Mouse (Mus musculus) left cerebral cortex, postnatal 10 days (tissue): ENCODE results near the gene Man1a. TPM values are rescaled to one million over a fixed set of nuclear protein-coding genes. Genes with fewer than 3 reads are reported as not detected.

Experiments used
- DNase-seq, 2 experiments: peaks; one replicate each; pipeline ENCODE4 v3.0.0; 2021 to 2022; ENCODE audit warnings: low spot score in 2 of 2, mixed read lengths in 1 of 2; ENCODE audit errors: extremely low spot score in 1 of 2
- intact Hi-C: fragments of 180-260 bp; cut with DNase I; formaldehyde crosslinking; loops from one replicate; pipeline ENCODE4 v1.15.1; 2025
- total RNA-seq, 2 experiments: library from RNA; stranded (reverse); gene quantifications; 2 replicates each; pipeline ENCODE4 v1.2.3; 2021

Man1a gene
- total RNA-seq, 2 experiments from 2014 or later = 21.7 to 23.8 TPM

DNA sequence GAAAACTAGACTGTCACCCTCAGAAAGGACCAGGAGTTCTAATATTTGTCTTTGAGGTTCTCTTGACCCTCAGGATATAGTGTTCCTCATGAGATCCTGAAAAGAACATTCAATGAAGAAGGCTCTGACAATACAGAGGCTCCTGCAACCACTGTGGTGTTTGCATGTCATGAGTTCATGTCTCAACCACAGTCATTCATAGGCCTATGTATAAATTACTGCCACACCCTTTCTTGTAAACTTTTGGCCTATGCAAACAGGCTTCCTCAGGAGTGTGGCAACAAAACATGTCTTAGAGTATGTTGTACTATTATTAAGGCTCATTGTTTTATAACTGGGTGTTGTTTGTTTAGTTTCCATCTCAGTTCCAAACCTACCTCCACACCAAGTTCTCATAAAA is 9.7 kb downstream of the Man1a start:
- DNase-seq = no peak
- intact Hi-C loops = no loop called here

DNA sequence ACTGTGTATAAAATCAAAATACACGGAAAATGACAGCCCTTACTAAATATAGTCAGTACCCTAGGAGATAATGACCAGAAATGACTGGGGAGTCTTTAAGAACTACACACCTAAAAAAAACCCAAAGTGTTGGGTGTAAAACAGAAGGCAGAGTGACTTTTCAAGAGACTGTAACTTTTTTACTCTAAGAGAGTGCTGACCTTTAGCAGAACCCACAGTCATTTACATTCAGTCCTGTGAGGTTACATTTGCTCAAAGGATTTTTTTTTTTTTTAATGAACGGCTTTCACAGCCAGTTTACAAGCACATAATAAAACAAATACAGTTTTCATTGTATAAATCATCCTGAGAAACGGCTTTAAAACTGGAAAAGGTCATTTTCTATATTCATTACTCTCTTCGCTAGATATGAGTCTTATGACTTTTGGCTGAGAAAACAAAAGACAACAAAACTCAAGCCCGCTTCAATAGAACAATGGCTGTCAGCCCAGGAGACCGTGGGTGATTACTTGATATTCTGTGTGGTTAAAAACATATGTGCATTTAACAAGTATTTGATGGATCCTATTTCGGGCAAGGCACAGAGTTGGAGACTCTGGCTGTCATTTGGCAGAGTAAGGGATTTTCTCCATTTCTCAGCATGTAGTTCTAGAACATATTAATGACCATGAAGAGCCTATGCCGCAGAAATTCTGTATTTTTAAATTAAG is 12.7 kb downstream of the Man1a start:
- no peak for DNase-seq
- intact Hi-C loops = no loop called here

DNA sequence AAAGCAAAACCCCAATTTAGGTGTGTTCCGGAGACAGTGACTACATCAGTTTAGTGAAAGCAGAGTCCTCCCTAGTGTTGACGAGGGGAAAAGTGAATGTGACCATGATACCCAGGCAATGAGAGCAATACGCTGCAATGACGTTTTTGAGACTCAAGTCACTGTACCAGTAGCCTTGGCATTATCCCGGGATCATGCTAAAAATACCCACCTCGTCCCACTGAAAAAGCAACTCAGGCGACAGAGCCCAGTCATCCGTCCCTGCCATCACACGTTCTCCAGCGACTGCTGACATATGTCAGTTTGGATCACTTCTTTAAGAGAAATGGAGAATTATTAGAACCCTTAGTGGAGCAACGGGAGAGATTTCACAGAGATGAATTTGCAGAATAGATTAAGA is 13.6 kb downstream of the Man1a start:
- no peak for DNase-seq
- intact Hi-C loops = no loop called here

- no peak for DNase-seq
- intact Hi-C loops = no loop called here
Observed at GRCm38 (mm10) chr10:54061159-54061558, 15.2 kb downstream of the Man1a start.

- no peak for DNase-seq
- intact Hi-C loops = no loop called here
Observed at GRCm38 (mm10) chr10:54060587-54060986, 15.8 kb downstream of the Man1a start.

DNA sequence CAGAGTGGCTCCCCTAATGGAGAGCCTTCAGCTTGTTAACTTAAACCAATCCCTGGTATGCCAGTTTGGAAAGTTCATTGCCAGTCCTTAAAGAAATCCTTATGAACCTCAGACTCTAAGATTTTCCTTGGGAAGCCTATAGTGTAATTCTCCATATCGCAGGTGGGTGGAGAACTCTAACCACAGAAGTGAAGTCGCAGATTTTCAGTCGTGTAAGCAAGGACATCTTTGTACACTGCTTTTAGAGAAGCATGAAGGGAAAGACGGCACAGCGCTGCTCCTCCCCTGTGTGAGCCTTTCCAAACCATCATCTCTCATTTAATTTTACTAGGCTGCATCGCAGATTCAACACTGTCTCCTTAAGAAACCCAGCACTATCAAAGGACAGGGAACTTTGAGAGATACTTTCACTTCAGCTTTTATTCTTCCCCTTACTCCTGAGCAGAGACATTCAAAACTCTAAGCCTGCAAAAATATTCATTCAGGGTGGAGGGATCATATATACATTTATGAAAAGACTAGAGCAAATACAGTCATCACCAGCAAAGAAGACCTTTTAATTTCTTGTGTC is 16.6 kb downstream of the Man1a start:
- DNase-seq = no peak
- intact Hi-C loops = no loop called here

DNA sequence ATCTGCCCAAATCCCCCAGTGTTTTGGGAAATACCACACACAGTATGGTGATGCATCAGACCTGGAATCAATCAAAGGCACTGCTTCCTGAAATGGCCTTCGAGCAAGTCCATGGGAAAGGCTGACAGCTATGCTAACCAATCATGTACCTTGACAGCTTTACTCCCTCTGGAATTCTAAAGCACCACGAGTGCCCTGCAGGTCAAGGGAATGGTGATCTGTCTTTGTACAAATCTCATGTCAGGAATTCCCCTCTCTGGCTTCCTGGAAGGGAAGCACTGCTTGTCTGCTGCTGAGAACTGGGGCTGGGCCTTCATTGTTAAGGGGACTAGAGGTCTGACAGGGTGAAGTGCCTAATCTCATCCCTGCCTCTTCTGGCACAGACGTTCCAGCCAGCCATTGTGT is 17.3 kb downstream of the Man1a start:
- intact Hi-C loops = no loop called here
- no peak for DNase-seq

DNA sequence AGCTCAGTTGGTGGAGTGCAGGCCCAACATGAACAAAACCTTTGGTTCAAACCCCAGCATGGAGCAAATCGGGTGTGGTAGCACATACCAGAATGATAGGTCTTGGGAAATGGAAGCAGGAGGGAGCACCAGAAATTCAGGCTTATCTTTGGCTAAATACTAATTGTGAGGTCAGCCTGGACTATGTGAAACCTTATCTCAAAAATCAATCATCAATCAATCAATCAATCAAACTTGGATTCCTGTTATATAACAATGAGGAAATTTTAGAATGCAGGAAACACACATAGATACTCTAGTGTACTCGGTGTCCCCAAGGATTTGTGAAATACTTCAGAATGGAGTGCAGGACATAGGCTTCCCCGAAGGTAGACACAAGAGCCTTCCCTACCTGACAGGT is 17.8 kb downstream of the Man1a start:
- intact Hi-C loops = no loop called here
- DNase-seq = no peak

DNA sequence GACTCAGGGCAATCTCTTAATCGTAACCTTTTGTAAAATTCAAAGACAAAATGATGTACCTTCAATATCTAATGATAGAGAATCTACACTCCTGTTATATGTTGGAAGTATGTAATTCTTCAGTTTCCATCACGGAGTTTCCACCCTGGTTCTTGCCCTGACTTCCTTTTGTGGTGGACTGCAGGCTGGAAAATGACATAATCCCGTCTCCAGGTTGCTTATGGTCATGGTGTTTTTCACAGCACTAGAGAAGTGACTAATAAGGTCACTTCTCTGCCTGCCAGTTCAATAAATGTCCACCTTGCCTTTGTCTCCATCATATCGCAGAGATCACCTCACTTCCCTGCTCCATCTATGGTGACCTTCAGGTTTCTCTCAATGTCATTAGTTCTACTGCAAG is 22.2 kb downstream of the Man1a start:
- DNase-seq = no peak
- intact Hi-C loops = no loop called here

DNA sequence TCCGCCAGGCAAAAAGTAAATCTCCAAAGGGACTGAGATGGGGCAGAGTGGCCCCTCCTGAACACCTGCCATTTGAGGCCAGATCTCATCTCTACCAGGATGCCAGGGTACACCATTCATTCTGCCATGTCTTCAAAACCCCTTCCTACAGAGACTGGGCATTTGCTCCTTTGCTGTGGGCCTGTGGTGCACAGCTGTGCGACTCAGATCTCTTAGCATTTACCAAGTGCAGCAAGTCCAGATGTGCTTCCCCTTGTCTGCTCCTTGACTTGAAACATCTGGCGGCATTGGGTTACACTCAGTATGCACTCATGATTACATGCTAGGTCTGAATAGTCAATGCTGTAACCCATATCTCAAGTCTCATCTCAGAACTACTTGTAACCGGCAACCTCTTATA is 28.5 kb downstream of the Man1a start:
- intact Hi-C loops = no loop called here
- no peak for DNase-seq

GRCm38 (mm10) chr10:54043358-54043757 is 33.1 kb downstream of the Man1a start:
- no peak for DNase-seq
- intact Hi-C loops = no loop called here

- intact Hi-C loops = no loop called here
Observed at GRCm38 (mm10) chr10:54042212-54042840, 34.1 kb downstream of the Man1a start.

DNA sequence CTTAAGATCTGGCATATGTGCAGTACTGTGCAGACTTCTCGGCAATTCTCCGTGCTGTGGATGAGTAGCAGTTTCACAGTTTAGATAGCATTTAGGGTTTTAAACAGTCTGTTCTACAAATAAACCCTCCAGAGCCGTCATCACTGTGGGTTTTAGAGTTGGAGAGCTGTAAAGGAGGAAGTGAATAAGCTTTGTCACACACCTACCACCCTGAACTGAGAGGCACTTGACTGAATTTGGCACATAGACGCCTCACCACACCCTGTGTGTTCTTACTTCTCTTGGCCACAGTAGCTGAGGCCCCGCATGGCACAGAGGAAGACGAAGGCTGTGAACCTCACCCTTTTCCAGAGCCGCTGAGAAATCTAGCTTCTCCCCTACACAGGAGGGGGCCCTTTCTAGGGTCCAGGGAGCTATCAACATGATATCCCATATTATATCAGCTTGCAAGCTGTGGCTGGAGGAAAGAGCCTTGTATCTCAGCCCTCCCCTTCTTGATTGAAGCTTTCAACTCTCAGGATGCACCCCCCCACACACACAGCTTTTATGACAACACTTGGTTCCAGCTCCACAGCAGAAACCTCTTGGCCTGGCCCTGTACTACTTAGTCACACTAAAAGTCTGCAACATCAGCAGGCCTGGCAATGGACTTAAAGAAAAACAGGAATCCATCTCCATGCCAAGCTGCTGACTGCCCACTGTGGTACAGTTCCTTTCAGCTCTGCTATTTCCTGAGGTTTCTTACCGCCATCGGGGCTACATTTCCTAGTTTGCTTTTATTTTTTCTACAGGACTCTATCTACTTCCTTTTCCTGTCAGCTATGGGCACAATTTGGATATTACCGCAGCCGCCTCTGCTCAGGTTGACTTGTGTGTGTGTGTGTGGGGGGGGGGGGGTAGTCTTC is 35.9 kb downstream of the Man1a start:
- intact Hi-C loops = no loop called here

More at GRCm38 (mm10) chr10:54042212-54042840, 34.1 kb downstream of the Man1a start:
- DNase-seq = no peak

DNA sequence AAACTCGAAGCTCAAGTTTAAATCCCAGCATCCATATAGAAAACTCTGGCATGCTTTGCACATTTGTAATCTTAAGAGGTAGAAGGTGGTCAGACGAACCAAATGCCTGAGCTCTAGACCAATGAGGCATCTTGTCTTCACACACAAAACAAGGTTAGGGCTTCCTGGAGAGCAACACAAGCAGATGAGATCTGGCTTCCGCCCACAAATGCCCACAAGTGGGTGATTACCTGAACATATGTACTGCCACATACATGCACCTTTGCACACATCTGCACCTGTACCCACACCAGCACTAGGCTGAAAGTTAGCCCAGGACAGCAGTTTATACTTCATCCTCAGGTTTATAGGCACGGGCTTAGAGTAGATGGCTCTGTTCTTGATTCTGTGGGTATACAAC is 36.7 kb downstream of the Man1a start:
- intact Hi-C loops = no loop called here

More for the DNA sequence above, 35.9 kb downstream of the Man1a start:
- DNase-seq = peak; percentile 24 to 29

GRCm38 (mm10) chr10:54038734-54039133 is 37.7 kb downstream of the Man1a start:
- intact Hi-C loops = no loop called here
- DNase-seq = no peak

More for the DNA sequence above, 36.7 kb downstream of the Man1a start:
- DNase-seq = no peak

DNA sequence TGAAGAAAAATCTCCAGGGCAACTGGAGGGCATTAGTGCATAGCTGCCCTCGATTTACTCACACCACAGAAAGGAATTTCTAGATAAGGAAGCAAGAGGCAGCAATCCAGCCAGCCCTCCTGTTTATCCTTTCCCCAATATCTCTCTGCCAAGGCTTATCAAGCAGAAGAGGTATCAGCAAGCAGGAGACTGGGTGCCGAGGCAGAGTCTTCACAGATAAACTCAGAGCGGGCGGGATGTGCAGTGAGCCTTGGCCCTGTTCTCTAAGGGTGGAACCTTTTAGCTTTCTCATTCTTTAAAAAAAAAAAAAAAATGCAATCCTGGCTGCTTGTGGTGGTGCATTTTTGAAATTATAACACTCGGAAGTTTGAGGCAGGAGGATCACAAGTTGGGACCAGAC is 38.2 kb downstream of the Man1a start:
- intact Hi-C loops = no loop called here
- no peak for DNase-seq

GRCm38 (mm10) chr10:54037348-54038010 is 38.9 kb downstream of the Man1a start:
- no peak for DNase-seq
- intact Hi-C loops = no loop called here

GRCm38 (mm10) chr10:54035586-54035985 is 40.8 kb downstream of the Man1a start:
- no peak for DNase-seq
- intact Hi-C loops = no loop called here

GRCm38 (mm10) chr10:54034779-54035178 is 41.6 kb downstream of the Man1a start:
- no peak for DNase-seq
- intact Hi-C loops = no loop called here
